Mouse (Mus musculus) brain, embryonic 14.5 days (tissue): ENCODE measurements around the gene Olfr370.
A peak's percentile ranks its signal among the peaks of the same experiment; 100 is the strongest.

ENCODE experiments used
- CTCF ChIP-seq: fragments of 200-500 bp; IDR thresholded peaks from 2 replicates; pipeline ENCODE4 v1.5.1; 2012; ENCODE audit warnings: inconsistent platforms, mild to moderate bottlenecking, moderate library complexity, borderline replicate concordance; ENCODE audit not compliant: insufficient read depth, insufficient read length; ENCODE audit errors: extremely low read depth
- POLR2A ChIP-seq: fragments of 200-500 bp; IDR thresholded peaks from 2 replicates; pipeline ENCODE4 v1.6.1; 2012; ENCODE audit warnings: mild to moderate bottlenecking, inconsistent platforms, borderline replicate concordance; ENCODE audit not compliant: poor library complexity, insufficient read depth, insufficient read length, severe bottlenecking; ENCODE audit errors: extremely low read depth

DNA sequence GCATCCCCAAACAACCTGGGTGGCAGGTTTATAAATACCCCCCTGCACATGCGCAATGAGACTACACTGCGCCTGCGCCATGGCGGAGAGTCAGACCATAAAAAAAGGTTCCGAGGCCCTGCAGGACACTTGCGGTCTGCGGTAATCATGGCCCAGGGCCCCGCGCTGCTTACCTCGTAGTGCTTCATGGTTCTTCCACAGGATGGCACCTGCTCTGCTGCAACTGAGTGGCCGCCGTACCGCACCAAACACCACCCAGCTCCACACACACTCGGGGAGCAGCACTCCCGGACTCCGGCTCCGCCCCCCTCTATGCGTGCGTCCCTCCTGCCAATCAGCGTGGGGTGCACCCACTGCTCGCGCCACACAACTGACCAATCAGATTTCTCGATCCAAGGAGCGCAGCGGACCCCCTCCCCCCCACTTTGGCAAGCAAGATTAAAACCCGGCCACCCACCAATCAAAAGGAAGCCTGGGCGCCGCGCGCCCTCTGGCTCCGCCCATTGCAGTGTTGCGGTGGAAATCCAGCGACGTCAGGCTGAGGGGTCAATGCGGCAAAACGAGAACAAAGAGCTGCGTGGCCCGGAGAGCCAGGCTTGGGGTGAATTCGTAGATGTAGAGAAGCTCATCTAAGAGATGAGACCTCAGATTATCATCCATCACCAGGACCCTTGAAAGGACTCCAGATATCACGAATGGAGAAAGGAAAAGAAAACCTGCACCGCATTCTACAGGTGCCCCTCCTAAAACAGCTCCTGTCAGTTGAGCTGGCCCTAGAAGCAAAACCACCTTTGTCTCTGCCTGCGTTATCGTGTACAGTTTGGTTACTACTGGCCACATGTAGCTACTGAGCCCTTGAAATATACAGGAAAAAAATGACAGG, 58.8 kb downstream of the Olfr370 start:
- TF ChIP-seq CTCF (no peak), POLR2A (peak; percentile 70; the same call in 1 of the 2 replicates)
